Mouse (Mus musculus) neural tube, embryonic 14.5 days (tissue): ENCODE results near the gene Tmem95. TPM values are rescaled to one million over a fixed set of nuclear protein-coding genes. Genes with fewer than 3 reads are reported as not detected.

ENCODE experiments used
- ATAC-seq: fragments of 200-750 bp; cut with Nextera tagmentation; 2 replicates; pipeline ENCODE4 v1.8.0; 2017; ENCODE audit warnings: low read depth, mild to moderate bottlenecking, moderate TSS enrichment, moderate library complexity
- H3K27ac ChIP-seq: fragments of 300-500 bp; sonication (generic); 2 replicates; pipeline ENCODE4 v1.5.1; 2014; ENCODE audit warnings: low read depth, mild to moderate bottlenecking, control low read depth, low read length, moderate library complexity, mixed read lengths
- H3K27me3 ChIP-seq: fragments of 300-500 bp; sonication (generic); 2 replicates; pipeline ENCODE4 v1.6.1; 2014; ENCODE audit warnings: low read length; ENCODE audit not compliant: control insufficient read depth, insufficient read depth
- H3K36me3 ChIP-seq: fragments of 300-500 bp; sonication (generic); 2 replicates; pipeline ENCODE4 v1.6.1; 2014; ENCODE audit warnings: low read length, mixed read lengths; ENCODE audit not compliant: control insufficient read depth, insufficient read depth
- H3K4me1 ChIP-seq: fragments of 300-500 bp; sonication (generic); 2 replicates; pipeline ENCODE4 v1.6.1; 2014; ENCODE audit warnings: low read length; ENCODE audit not compliant: control insufficient read depth, insufficient read depth
- H3K4me2 ChIP-seq: fragments of 300-500 bp; sonication (generic); 2 replicates; pipeline ENCODE4 v1.6.1; 2014; ENCODE audit warnings: mild to moderate bottlenecking, low read depth, low read length, control low read depth
- H3K4me3 ChIP-seq: fragments of 300-500 bp; sonication (generic); 2 replicates; pipeline ENCODE4 v1.5.1; 2014; ENCODE audit warnings: low read depth, low read length, control low read depth, mixed read lengths
- H3K9ac ChIP-seq: fragments of 300-500 bp; sonication (generic); replicated peaks from 2 replicates; pipeline ENCODE4 v1.6.1; 2014; ENCODE audit warnings: low read depth, mild to moderate bottlenecking, control low read depth, low read length, mixed read lengths
- H3K9me3 ChIP-seq: fragments of 300-500 bp; sonication (generic); 2 replicates; pipeline ENCODE4 v1.6.1; 2016; ENCODE audit warnings: low read length; ENCODE audit not compliant: control insufficient read depth
- WGBS: fragments of 180-500 bp; shearing (Covaris S2); extraction: QIAGEN DNeasy Blood & Tissue Kit; methylation state at CpG from one replicate; pipeline ENCODE4 v1.1.7; 2014; 5-methylcytosine and 5-hydroxymethylcytosine counted together
- polyA plus RNA-seq: library from polyadenylated mRNA; unstranded; fragments of >200 nt; fragmentation: Nextera tagmentation; extraction: Ambion mirVana; gene quantifications from 2 replicates; pipeline ENCODE4 v1.2.1, GENCODE M21; 2014

Tmem95 gene
- not detected in 2 replicates for polyA plus RNA-seq

DNA sequence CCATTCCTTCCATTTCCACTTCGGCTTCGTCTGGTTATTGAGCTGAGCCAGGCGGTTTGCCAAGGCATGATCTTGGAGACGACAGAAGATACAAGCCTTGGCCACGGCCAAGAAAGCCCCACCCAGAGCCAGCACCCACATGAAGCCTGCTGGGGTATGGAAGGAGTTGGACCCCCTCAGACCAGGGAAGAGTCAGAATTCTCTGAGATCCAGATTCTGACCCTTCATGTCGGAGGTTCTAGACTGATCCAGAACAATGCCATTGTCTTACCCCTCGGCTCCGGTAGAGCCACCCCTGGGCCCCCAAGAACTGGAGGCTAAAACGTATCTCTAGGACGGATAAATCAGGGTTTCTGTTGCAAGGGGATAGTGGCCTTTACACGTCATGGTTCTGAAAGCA is at the start of gene Tmem95:
Gene Tmem95, minus strand, starts transcription at position 141 of the 400 bp plus-strand sequence.
- Histone ChIP-seq H3K27ac (no peak within 1 kb of the TSS), H3K27me3 (no peaks in the 10 kb centered on the region), H3K36me3 (no peaks in the 10 kb centered on the region), H3K4me2 (peak within 1 kb of the TSS; percentile 29), H3K9me3 (no peaks in the 10 kb centered on the region), H3K4me3 (no peak within 1 kb of the TSS), H3K9ac (no peak within 1 kb of the TSS), H3K4me1 (peaks cover 8% of the 10 kb centered on the region; the same call in 1 of the 2 replicates)
- no peak for ATAC-seq
- 89% methylated on average over 11 of the region's 11 CpGs for WGBS

GRCm38 (mm10) chr11:69927501-69927900 is 49.7 kb upstream of the Tmem95 start:
- no peak overlapping the region for H3K4me3 ChIP-seq
- H3K4me1 ChIP-seq = peaks cover under 1% of the 10 kb centered on the region; the same call in 1 of the 2 replicates
- no peak overlapping the region for H3K4me2 ChIP-seq
- ATAC-seq = no peak
- H3K27ac ChIP-seq = no peak overlapping the region
- no peak overlapping the region for H3K9ac ChIP-seq
- 92% methylated on average over 2 of the region's 2 CpGs for WGBS
- no peaks in the 10 kb centered on the region for H3K36me3 ChIP-seq
- no peaks in the 10 kb centered on the region for H3K9me3 ChIP-seq
- H3K27me3 ChIP-seq = no peaks in the 10 kb centered on the region

DNA sequence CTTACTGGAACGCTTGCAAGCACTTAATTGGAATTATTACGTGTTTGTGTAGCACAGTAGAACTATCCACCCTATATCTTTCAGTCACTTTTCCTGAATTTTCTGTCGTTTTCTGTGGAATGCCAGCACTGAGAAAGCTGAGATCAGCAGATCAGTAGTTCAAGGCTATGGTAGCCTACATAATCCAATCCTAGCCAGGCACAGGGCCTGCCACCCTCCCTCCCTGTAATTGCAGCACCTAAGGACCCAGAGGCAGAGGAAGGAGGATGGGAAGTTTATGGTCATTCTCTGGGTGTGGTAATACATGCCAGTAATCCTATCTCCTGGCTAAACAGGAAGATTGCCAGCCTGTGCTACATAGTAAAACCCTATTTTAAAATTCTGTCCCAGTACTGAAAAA is 45.0 kb upstream of the Tmem95 start:
- no peak for ATAC-seq
- Histone ChIP-seq H3K9me3 (no peaks in the 10 kb centered on the region), H3K36me3 (peaks cover 10% of the 10 kb centered on the region; the same call in 1 of the 2 replicates), H3K27ac (peak overlapping the region; percentile 73), H3K4me1 (peaks cover 17% of the 10 kb centered on the region), H3K4me3 (0 out of 2 replicates have a peak overlapping the region, but pooled peaks have one; percentile 34), H3K27me3 (no peaks in the 10 kb centered on the region), H3K4me2 (peak overlapping the region; percentile 71), H3K9ac (no peak overlapping the region)
- 72% methylated on average over 3 of the region's 3 CpGs for WGBS

DNA sequence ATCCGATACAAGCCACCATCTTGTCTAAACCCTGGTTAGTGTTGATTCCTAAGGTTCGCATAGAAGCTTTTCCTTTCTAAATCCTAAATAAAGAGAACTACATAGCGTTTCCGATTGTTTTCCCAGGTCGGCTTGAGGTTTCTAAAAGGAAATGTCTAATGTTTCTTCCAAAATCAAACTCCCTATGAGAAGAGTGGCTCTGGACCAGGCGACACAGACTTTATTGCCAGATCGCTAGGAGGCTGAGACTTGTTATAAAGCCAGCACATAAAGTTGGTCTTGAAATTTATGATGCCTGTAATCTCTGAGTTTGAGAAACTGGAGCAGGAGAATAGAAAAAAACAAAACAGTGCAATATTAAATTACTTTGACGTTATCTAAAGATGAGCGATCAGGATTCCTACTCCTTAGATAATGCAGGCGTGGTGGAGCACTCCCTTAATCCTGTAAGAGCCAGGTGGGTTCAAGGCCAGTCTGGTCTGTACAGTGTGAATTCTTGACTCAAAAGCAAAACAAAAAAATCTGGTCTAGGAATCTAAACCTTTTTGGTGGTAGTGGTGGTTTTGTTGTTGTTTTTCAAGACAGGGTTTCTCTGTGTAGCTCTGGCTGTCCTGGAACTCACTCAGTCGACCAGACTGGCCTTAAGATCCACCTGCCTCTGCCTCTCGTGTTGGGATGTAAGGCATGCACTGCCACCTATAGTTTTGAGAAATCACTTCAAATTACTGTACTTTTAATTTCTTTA is 44.4 kb upstream of the Tmem95 start:
- Histone ChIP-seq H3K4me3 (peak overlapping the region; percentile 34), H3K9ac (peak overlapping the region; percentile 26), H3K27ac (peak overlapping the region; percentile 73), H3K36me3 (peaks cover 16% of the 10 kb centered on the region; the same call in 1 of the 2 replicates), H3K4me2 (peak overlapping the region; percentile 71), H3K27me3 (no peaks in the 10 kb centered on the region), H3K4me1 (peaks cover 17% of the 10 kb centered on the region), H3K9me3 (no peaks in the 10 kb centered on the region)
- 2% methylated on average over 12 of the region's 12 CpGs for WGBS
- ATAC-seq = no peak

- under 1% methylated on average over 71 of the region's 78 CpGs for WGBS
- peaks cover 16% of the 10 kb centered on the region for H3K36me3 ChIP-seq
- peak within 1 kb of the TSS; percentile 92 for H3K4me3 ChIP-seq
- ATAC-seq = peak; percentile 96
- peaks cover 17% of the 10 kb centered on the region for H3K4me1 ChIP-seq
- no peaks in the 10 kb centered on the region for H3K9me3 ChIP-seq
- H3K27me3 ChIP-seq = no peaks in the 10 kb centered on the region
- H3K4me2 ChIP-seq = peak within 1 kb of the TSS; percentile 92
- H3K9ac ChIP-seq = peak within 1 kb of the TSS; percentile 87
- peak within 1 kb of the TSS; percentile 90 for H3K27ac ChIP-seq
These were observed 43.5 kb upstream of the Tmem95 start, which contains the start of gene Eif5a for GRCm38 (mm10) chr11:69921114-69922011. Gene Eif5a (minus strand): TSS chr11:69921958.

DNA sequence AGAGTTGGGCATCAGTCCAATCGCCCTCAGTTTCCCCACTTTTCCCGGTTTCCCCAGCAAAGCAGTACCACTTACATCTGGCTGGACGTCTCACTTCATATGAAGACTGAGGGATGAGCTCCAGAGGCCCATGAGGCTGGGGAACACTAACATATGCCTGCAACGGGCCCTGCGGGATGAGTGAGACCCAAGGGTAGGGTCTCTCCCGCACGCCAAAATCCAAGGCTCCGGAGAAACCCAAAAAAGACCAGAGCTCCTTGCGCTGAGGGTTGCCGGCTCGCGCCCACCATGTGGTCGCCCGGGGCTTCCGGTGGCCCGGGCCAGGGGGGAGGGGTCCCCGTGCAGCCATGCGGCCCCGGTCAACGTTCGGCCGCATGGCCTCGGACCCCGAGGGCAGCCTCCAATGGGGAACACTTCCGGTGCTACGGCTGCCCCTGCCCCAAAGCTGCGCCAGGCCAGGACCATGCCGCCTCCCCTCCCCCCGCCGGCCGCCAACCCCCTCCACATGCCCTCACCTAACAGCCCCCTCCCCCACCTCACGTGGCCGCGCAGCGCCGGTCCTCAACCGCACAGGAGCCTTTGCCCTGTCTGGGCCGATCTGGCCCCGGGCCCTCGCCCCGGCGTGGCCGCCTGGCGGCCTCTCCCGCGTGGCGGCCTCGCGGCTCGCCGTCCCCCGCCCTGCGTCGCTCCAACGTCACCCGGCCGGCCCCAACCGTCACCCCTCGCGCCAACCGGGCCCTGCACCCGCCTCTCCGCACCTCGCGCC is 42.6 kb upstream of the Tmem95 start:
- peak overlapping the region; percentile 87 for H3K9ac ChIP-seq
- H3K4me2 ChIP-seq = peak overlapping the region; percentile 92
- H3K9me3 ChIP-seq = no peaks in the 10 kb centered on the region
- 0% methylated on average over 38 of the region's 65 CpGs for WGBS
- peak overlapping the region; percentile 90 for H3K27ac ChIP-seq
- H3K36me3 ChIP-seq = peaks cover 25% of the 10 kb centered on the region
- ATAC-seq = peak; percentile 26
- no peaks in the 10 kb centered on the region for H3K27me3 ChIP-seq
- peak overlapping the region; percentile 92 for H3K4me3 ChIP-seq
- H3K4me1 ChIP-seq = peaks cover 21% of the 10 kb centered on the region

- H3K36me3 ChIP-seq = peaks cover 29% of the 10 kb centered on the region
- no peaks in the 10 kb centered on the region for H3K27me3 ChIP-seq
- H3K9me3 ChIP-seq = no peaks in the 10 kb centered on the region
- H3K4me3 ChIP-seq = peak overlapping the region; percentile 92
- no peak for ATAC-seq
- peak overlapping the region; percentile 90; the same call in 1 of the 2 replicates for H3K27ac ChIP-seq
- peaks cover 25% of the 10 kb centered on the region for H3K4me1 ChIP-seq
- H3K4me2 ChIP-seq = peak overlapping the region; percentile 92
- peak overlapping the region; percentile 87 for H3K9ac ChIP-seq
- WGBS = 1% methylated on average over 17 of the region's 17 CpGs
These were observed 41.9 kb upstream of the Tmem95 start for GRCm38 (mm10) chr11:69919661-69920265.

GRCm38 (mm10) chr11:69919053-69919452 is 41.2 kb upstream of the Tmem95 start:
- H3K36me3 ChIP-seq = peaks cover 29% of the 10 kb centered on the region
- no peaks in the 10 kb centered on the region for H3K9me3 ChIP-seq
- WGBS = 87% methylated on average over 9 of the region's 9 CpGs
- no peak overlapping the region for H3K9ac ChIP-seq
- ATAC-seq = no peak
- peak overlapping the region; percentile 92 for H3K4me2 ChIP-seq
- H3K4me3 ChIP-seq = peak overlapping the region; percentile 92
- peaks cover 26% of the 10 kb centered on the region for H3K4me1 ChIP-seq
- H3K27me3 ChIP-seq = no peaks in the 10 kb centered on the region
- no peak overlapping the region for H3K27ac ChIP-seq
